Mouse (Mus musculus) lung, postnatal 4 days (tissue): ENCODE data around the gene Kcnn1.

Source experiments
- DNase-seq, 2 experiments: peaks; one replicate each; pipeline ENCODE4 v3.0.0; 2021

The Kcnn1 gene

GRCm38 (mm10) chr8:70808955-70809701 is 53.9 kb downstream of the Kcnn1 start:
- no peak for DNase-seq

GRCm38 (mm10) chr8:70808239-70808638 is 54.8 kb downstream of the Kcnn1 start, which contains the start of gene Il12rb1:
TSS of gene Il12rb1 (plus strand) at chr8:70808449.
- DNase-seq: no peak

GRCm38 (mm10) chr8:70807304-70807703 is 55.8 kb downstream of the Kcnn1 start:
- no peak for DNase-seq

GRCm38 (mm10) chr8:70806541-70806940 is 56.5 kb downstream of the Kcnn1 start:
- DNase-seq: peak; percentile 67 to 68

- DNase-seq: peak; percentile 91 to 92
Measured at GRCm38 (mm10) chr8:70804481-70805206, 58.4 kb downstream of the Kcnn1 start, which contains the start of gene Mast3. TSS of gene Mast3 (minus strand) at chr8:70805054.

- DNase-seq: peak; percentile 72 to 80
Measured at GRCm38 (mm10) chr8:70803761-70804480, 59.1 kb downstream of the Kcnn1 start.

GRCm38 (mm10) chr8:70802786-70803510 is 60.1 kb downstream of the Kcnn1 start:
- DNase-seq: no peak

GRCm38 (mm10) chr8:70801830-70802229 is 61.2 kb downstream of the Kcnn1 start:
- DNase-seq: no peak

- DNase-seq: no peak
Measured at GRCm38 (mm10) chr8:70801156-70801555, 61.9 kb downstream of the Kcnn1 start.

- no peak for DNase-seq
Measured at GRCm38 (mm10) chr8:70800648-70801047, 62.4 kb downstream of the Kcnn1 start.

GRCm38 (mm10) chr8:70798281-70798680 is 64.8 kb downstream of the Kcnn1 start:
- DNase-seq: no peak

GRCm38 (mm10) chr8:70797081-70798070 is 65.7 kb downstream of the Kcnn1 start:
- DNase-seq: peak; percentile 90 to 93

GRCm38 (mm10) chr8:70796403-70797080 is 66.5 kb downstream of the Kcnn1 start:
- no peak for DNase-seq

GRCm38 (mm10) chr8:70795370-70795769 is 67.7 kb downstream of the Kcnn1 start:
- DNase-seq: no peak

GRCm38 (mm10) chr8:70794215-70794614 is 68.8 kb downstream of the Kcnn1 start:
- DNase-seq: no peak

- DNase-seq: peak; percentile 87 to 91
Measured at GRCm38 (mm10) chr8:70792700-70793099, 70.4 kb downstream of the Kcnn1 start.
